Mouse (Mus musculus) ovary, adult 10 weeks (tissue): Measurements from ENCODE around the gene Ktn1. TPM values are rescaled to one million over a fixed set of nuclear protein-coding genes. Genes with fewer than 3 reads are reported as not detected.

Experiments used
- polyA plus RNA-seq: library from polyadenylated mRNA; stranded (reverse); fragments of 350-450 nt; fragmentation: Illumina TruSeq; extraction: RNeasy Lipid Tissue Mini Kit (QIAGEN cat#74804); gene quantifications from one replicate; pipeline ENCODE4 v1.2.3, GENCODE M21; 2014

The Ktn1 gene
- 191 TPM for polyA plus RNA-seq

GRCm38 (mm10) chr14:47648218-47648617 is at the start of gene Ktn1:
Gene Ktn1, plus strand, starts transcription at chr14:47648448.

Other genes starting within 250 kb of the Ktn1 start
- 8.6 TPM for gene Dlgap5, start 230.0 kb upstream of the Ktn1 start, polyA plus RNA-seq
- gene Fbxo34, start 198.0 kb upstream of the Ktn1 start, polyA plus RNA-seq, result 24.4 TPM
- 21.4 TPM for gene Atg14, start 77.8 kb upstream of the Ktn1 start, polyA plus RNA-seq